Mouse (Mus musculus) testis, postnatal 10 days (tissue): ENCODE results near the gene Pld1.
A peak's percentile ranks its signal among the peaks of the same experiment; 100 is the strongest.

ENCODE experiments used
- DNase-seq: peaks from one replicate; pipeline ENCODE4 v3.0.0; 2021; ENCODE audit warnings: low spot score

Gene Pld1

GRCm38 (mm10) chr3:28158916-28159315 lies 220.4 kb downstream of the Pld1 start:
- DNase-seq = no peak

- DNase-seq = no peak
Measured at GRCm38 (mm10) chr3:28162346-28162745, 223.9 kb downstream of the Pld1 start.

- DNase-seq = peak; percentile 20
Measured at GRCm38 (mm10) chr3:28164678-28165077, 226.2 kb downstream of the Pld1 start.

- peak; percentile 68 for DNase-seq
Measured at GRCm38 (mm10) chr3:28165598-28165997, 227.1 kb downstream of the Pld1 start.

- peak; percentile 43 for DNase-seq
Measured at GRCm38 (mm10) chr3:28167796-28168505, 229.5 kb downstream of the Pld1 start.

GRCm38 (mm10) chr3:28170911-28171618 lies 232.6 kb downstream of the Pld1 start:
- peak; percentile 61 for DNase-seq

- peak; percentile 71 for DNase-seq
Measured at GRCm38 (mm10) chr3:28175997-28176967, 237.8 kb downstream of the Pld1 start.

GRCm38 (mm10) chr3:28178333-28178732 lies 239.8 kb downstream of the Pld1 start:
- DNase-seq = peak; percentile 23
